Mouse (Mus musculus): ENCODE measurements around the gene Rbm15b. TPM values are rescaled to one million over a fixed set of nuclear protein-coding genes. Genes with fewer than 3 reads are reported as not detected.

Gene Rbm15b
- polyA plus RNA-seq (2014; fragmentation: Nextera tagmentation; extraction: Ambion mirVana) = 22.9 and 24.8 TPM in 2 replicates

- H3K4me3 ChIP-seq (ENCODE audit: low read depth, low read length) = peak within 1 kb of the TSS; percentile 98
- WGBS = 3% methylated on average over 70 of the region's 101 CpGs
- H3K9ac ChIP-seq (ENCODE audit: low read length) = peak within 1 kb of the TSS; percentile 99
- H3K27me3 ChIP-seq (replicated peaks; ENCODE audit: control insufficient read depth, insufficient read depth, low read length) = no peaks in the 10 kb centered on the region
- peak within 1 kb of the TSS; percentile 99 for H3K4me2 ChIP-seq (ENCODE audit: low read length)
- H3K4me1 ChIP-seq (ENCODE audit: control insufficient read depth, insufficient read depth, low read length) = peaks cover 37% of the 10 kb centered on the region
- H3K9me3 ChIP-seq (replicated peaks; ENCODE audit: control insufficient read depth, low read length) = no peaks in the 10 kb centered on the region
- ATAC-seq = peak; percentile 77
- DNase-seq (ENCODE audit: low spot score) = peak; percentile 99
- H3K36me3 ChIP-seq (ENCODE audit: control insufficient read depth, insufficient read depth, low read length) = peaks cover 63% of the 10 kb centered on the region
- H3K27ac ChIP-seq (ENCODE audit: low read depth, low read length) = peak within 1 kb of the TSS; percentile 95
These were observed at the start of gene Rbm15b for GRCm38 (mm10) chr9:106886828-106887702. Rbm15b (minus strand) TSS chr9:106887428.

GRCm38 (mm10) chr9:106934998-106935397 is 47.8 kb upstream of the Rbm15b start:
- 100% methylated on average over 1 of the region's 1 CpGs for WGBS
- no peak for ATAC-seq

GRCm38 (mm10) chr9:106914878-106915277 is 27.6 kb upstream of the Rbm15b start:
- ATAC-seq = no peak
- H3K36me3 ChIP-seq (ENCODE audit: control insufficient read depth, insufficient read depth, low read length) = peaks cover 23% of the 10 kb centered on the region
- no peak overlapping the region for H3K4me2 ChIP-seq (ENCODE audit: low read length)

More at GRCm38 (mm10) chr9:106934998-106935397, 47.8 kb upstream of the Rbm15b start:
- Histone ChIP-seq H3K4me1 (ENCODE audit: control insufficient read depth, insufficient read depth, low read length) (no peaks in the 10 kb centered on the region), H3K27ac (ENCODE audit: low read depth, low read length) (no peak overlapping the region), H3K36me3 (ENCODE audit: control insufficient read depth, insufficient read depth, low read length) (peaks cover 23% of the 10 kb centered on the region), H3K27me3 (replicated peaks; ENCODE audit: control insufficient read depth, insufficient read depth, low read length) (no peaks in the 10 kb centered on the region), H3K4me3 (ENCODE audit: low read depth, low read length) (no peak overlapping the region), H3K9me3 (replicated peaks; ENCODE audit: control insufficient read depth, low read length) (no peaks in the 10 kb centered on the region), H3K9ac (ENCODE audit: low read length) (no peak overlapping the region), H3K4me2 (ENCODE audit: low read length) (no peak overlapping the region)
- DNase-seq (ENCODE audit: low spot score) = no peak

GRCm38 (mm10) chr9:106913759-106914158 is 26.5 kb upstream of the Rbm15b start:
- DNase-seq (ENCODE audit: low spot score) = no peak
- Histone ChIP-seq H3K27ac (ENCODE audit: low read depth, low read length) (no peak overlapping the region), H3K9ac (ENCODE audit: low read length) (no peak overlapping the region), H3K27me3 (replicated peaks; ENCODE audit: control insufficient read depth, insufficient read depth, low read length) (no peaks in the 10 kb centered on the region), H3K36me3 (ENCODE audit: control insufficient read depth, insufficient read depth, low read length) (peaks cover 30% of the 10 kb centered on the region), H3K4me2 (ENCODE audit: low read length) (no peak overlapping the region), H3K4me1 (ENCODE audit: control insufficient read depth, insufficient read depth, low read length) (no peaks in the 10 kb centered on the region), H3K9me3 (replicated peaks; ENCODE audit: control insufficient read depth, low read length) (no peaks in the 10 kb centered on the region), H3K4me3 (ENCODE audit: low read depth, low read length) (no peak overlapping the region)
- WGBS = 32% methylated on average over 1 of the region's 1 CpGs
- no peak for ATAC-seq

More at GRCm38 (mm10) chr9:106914878-106915277, 27.6 kb upstream of the Rbm15b start:
- Histone ChIP-seq H3K4me1 (ENCODE audit: control insufficient read depth, insufficient read depth, low read length) (no peaks in the 10 kb centered on the region), H3K4me3 (ENCODE audit: low read depth, low read length) (no peak overlapping the region), H3K9ac (ENCODE audit: low read length) (no peak overlapping the region), H3K27ac (ENCODE audit: low read depth, low read length) (no peak overlapping the region), H3K27me3 (replicated peaks; ENCODE audit: control insufficient read depth, insufficient read depth, low read length) (no peaks in the 10 kb centered on the region), H3K9me3 (replicated peaks; ENCODE audit: control insufficient read depth, low read length) (no peaks in the 10 kb centered on the region)
- DNase-seq (ENCODE audit: low spot score) = no peak
- whole genome bisulfite sequencing = 96% methylated on average over 6 of the region's 6 CpGs

GRCm38 (mm10) chr9:106911624-106912023 is 24.4 kb upstream of the Rbm15b start:
- H3K36me3 ChIP-seq (ENCODE audit: control insufficient read depth, insufficient read depth, low read length) = peaks cover 42% of the 10 kb centered on the region
- H3K4me2 ChIP-seq (ENCODE audit: low read length) = no peak overlapping the region
- ATAC-seq = no peak

DNA sequence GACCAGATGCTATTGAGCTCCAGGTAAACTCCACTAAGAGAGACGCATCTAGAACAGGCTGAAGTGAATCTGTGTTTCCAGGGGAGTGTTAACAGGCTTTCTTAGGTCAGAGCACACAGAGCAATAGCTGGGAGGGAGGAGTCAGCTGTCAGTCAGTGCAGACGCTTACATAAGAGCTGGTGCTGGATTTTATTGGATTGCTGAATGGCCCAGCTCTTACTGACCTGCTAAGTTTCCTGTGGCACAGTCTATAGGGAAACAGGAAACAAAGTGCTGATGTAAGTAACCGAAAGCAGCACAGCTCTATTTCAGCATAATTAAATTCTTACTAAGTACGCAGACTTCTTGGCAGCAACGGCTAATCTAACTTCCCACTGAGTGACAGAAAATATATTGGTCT is 21.5 kb upstream of the Rbm15b start:
- H3K27ac ChIP-seq (ENCODE audit: low read depth, low read length) = no peak overlapping the region
- DNase-seq (ENCODE audit: low spot score) = no peak
- peaks cover 45% of the 10 kb centered on the region for H3K36me3 ChIP-seq (ENCODE audit: control insufficient read depth, insufficient read depth, low read length)
- no peaks in the 10 kb centered on the region for H3K4me1 ChIP-seq (ENCODE audit: control insufficient read depth, insufficient read depth, low read length)
- no peak overlapping the region for H3K4me3 ChIP-seq (ENCODE audit: low read depth, low read length)
- no peaks in the 10 kb centered on the region for H3K27me3 ChIP-seq (replicated peaks; ENCODE audit: control insufficient read depth, insufficient read depth, low read length)
- H3K9me3 ChIP-seq (replicated peaks; ENCODE audit: control insufficient read depth, low read length) = no peaks in the 10 kb centered on the region
- ATAC-seq = no peak
- no peak overlapping the region for H3K9ac ChIP-seq (ENCODE audit: low read length)
- no peak overlapping the region for H3K4me2 ChIP-seq (ENCODE audit: low read length)
- WGBS = 62% methylated on average over 5 of the region's 5 CpGs

More at GRCm38 (mm10) chr9:106911624-106912023, 24.4 kb upstream of the Rbm15b start:
- Histone ChIP-seq H3K9me3 (replicated peaks; ENCODE audit: control insufficient read depth, low read length) (no peaks in the 10 kb centered on the region), H3K9ac (ENCODE audit: low read length) (no peak overlapping the region), H3K4me3 (ENCODE audit: low read depth, low read length) (no peak overlapping the region), H3K27ac (ENCODE audit: low read depth, low read length) (no peak overlapping the region), H3K4me1 (ENCODE audit: control insufficient read depth, insufficient read depth, low read length) (no peaks in the 10 kb centered on the region), H3K27me3 (replicated peaks; ENCODE audit: control insufficient read depth, insufficient read depth, low read length) (no peaks in the 10 kb centered on the region)
- WGBS = 90% methylated on average over 1 of the region's 1 CpGs
- DNase-seq (ENCODE audit: low spot score) = no peak

GRCm38 (mm10) chr9:106908174-106908573 is 20.9 kb upstream of the Rbm15b start:
- Histone ChIP-seq H3K4me3 (ENCODE audit: low read depth, low read length) (no peak overlapping the region), H3K9me3 (replicated peaks; ENCODE audit: control insufficient read depth, low read length) (no peaks in the 10 kb centered on the region), H3K4me2 (ENCODE audit: low read length) (no peak overlapping the region), H3K9ac (ENCODE audit: low read length) (no peak overlapping the region), H3K36me3 (ENCODE audit: control insufficient read depth, insufficient read depth, low read length) (peaks cover 45% of the 10 kb centered on the region), H3K27ac (ENCODE audit: low read depth, low read length) (no peak overlapping the region), H3K27me3 (replicated peaks; ENCODE audit: control insufficient read depth, insufficient read depth, low read length) (no peaks in the 10 kb centered on the region), H3K4me1 (ENCODE audit: control insufficient read depth, insufficient read depth, low read length) (no peaks in the 10 kb centered on the region)
- 82% methylated on average over 3 of the region's 3 CpGs for WGBS
- no peak for DNase-seq (ENCODE audit: low spot score)
- ATAC-seq = no peak

GRCm38 (mm10) chr9:106906597-106906996 is 19.4 kb upstream of the Rbm15b start:
- WGBS = 88% methylated on average over 8 of the region's 8 CpGs
- no peak for DNase-seq (ENCODE audit: low spot score)

DNA sequence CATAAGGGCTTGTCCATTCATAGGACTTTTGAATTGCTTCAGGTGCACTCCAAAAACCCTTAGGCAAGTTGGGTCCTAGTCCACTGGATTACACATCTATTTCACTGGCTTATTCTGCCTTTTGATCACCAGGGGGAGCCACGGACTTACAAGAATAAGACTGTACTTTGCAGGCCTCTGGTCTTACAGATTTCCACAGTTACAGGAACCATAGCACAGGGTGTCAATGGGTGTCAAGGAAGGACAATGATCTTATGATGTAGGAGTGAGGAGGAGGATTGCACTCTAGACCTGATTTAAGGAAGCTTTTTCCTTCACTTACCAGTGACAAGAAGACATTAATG is 16.5 kb upstream of the Rbm15b start:
- ATAC-seq (peak; percentile 60; the same call in 1 of the 2 replicates), DNase-seq (ENCODE audit: low spot score) (peak; percentile 83)
- 29% methylated on average over 1 of the region's 1 CpGs for WGBS
- H3K36me3 ChIP-seq (ENCODE audit: control insufficient read depth, insufficient read depth, low read length) = peaks cover 46% of the 10 kb centered on the region
- H3K27ac ChIP-seq (ENCODE audit: low read depth, low read length) = no peak overlapping the region
- no peak overlapping the region for H3K4me2 ChIP-seq (ENCODE audit: low read length)
- no peak overlapping the region for H3K9ac ChIP-seq (ENCODE audit: low read length)
- H3K9me3 ChIP-seq (replicated peaks; ENCODE audit: control insufficient read depth, low read length) = no peaks in the 10 kb centered on the region
- no peaks in the 10 kb centered on the region for H3K4me1 ChIP-seq (ENCODE audit: control insufficient read depth, insufficient read depth, low read length)
- H3K27me3 ChIP-seq (replicated peaks; ENCODE audit: control insufficient read depth, insufficient read depth, low read length) = no peaks in the 10 kb centered on the region
- no peak overlapping the region for H3K4me3 ChIP-seq (ENCODE audit: low read depth, low read length)

More at GRCm38 (mm10) chr9:106906597-106906996, 19.4 kb upstream of the Rbm15b start:
- no peak overlapping the region for H3K9ac ChIP-seq (ENCODE audit: low read length)
- no peaks in the 10 kb centered on the region for H3K27me3 ChIP-seq (replicated peaks; ENCODE audit: control insufficient read depth, insufficient read depth, low read length)
- no peaks in the 10 kb centered on the region for H3K4me1 ChIP-seq (ENCODE audit: control insufficient read depth, insufficient read depth, low read length)
- H3K36me3 ChIP-seq (ENCODE audit: control insufficient read depth, insufficient read depth, low read length) = peaks cover 39% of the 10 kb centered on the region
- H3K4me2 ChIP-seq (ENCODE audit: low read length) = no peak overlapping the region
- H3K9me3 ChIP-seq (replicated peaks; ENCODE audit: control insufficient read depth, low read length) = no peaks in the 10 kb centered on the region
- no peak overlapping the region for H3K4me3 ChIP-seq (ENCODE audit: low read depth, low read length)
- no peak for ATAC-seq
- H3K27ac ChIP-seq (ENCODE audit: low read depth, low read length) = no peak overlapping the region
